Mouse (Mus musculus) liver, embryonic 14.5 days (tissue): ENCODE data around the gene Mettl21c.

Experiments
- CTCF ChIP-seq: IDR thresholded peaks from 2 replicates; pipeline ENCODE4 v1.5.1; 2016; ENCODE audit warnings: antibody characterized with exemption, low read depth, control low read depth
- EP300 ChIP-seq: IDR thresholded peaks from 2 replicates; pipeline ENCODE4 v1.6.1; 2016; ENCODE audit warnings: antibody characterized with exemption, low read depth

DNA sequence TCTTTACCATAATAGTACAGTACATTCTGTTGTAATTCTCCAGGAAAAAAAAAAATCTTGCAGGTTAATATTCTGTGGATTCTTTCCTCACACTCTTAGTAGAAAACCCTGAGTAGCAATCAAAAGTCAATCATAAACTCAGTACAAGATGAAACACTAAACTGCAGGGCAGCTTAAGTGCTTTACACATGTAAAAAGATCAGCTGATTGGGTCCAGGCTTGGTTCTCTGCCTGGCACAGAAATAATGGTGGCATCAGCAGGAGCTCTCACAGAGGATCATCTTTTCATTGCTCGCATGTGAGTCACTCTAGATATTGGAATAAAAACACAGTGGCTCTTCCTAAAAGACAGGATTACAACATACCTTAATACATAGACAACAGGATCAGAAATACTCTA lies 7.8 kb upstream of the Mettl21c start:
- TF ChIP-seq CTCF = no peak
- TF ChIP-seq EP300 = no peak
